Mouse (Mus musculus) liver, embryonic 16.5 days (tissue): ENCODE results near the gene Gm28778. TPM values are rescaled to one million over a fixed set of nuclear protein-coding genes. Genes with fewer than 3 reads are reported as not detected.
"Not testable (repeated sequence)": the region's sequence is repeated elsewhere in the genome, so short reads cannot be mapped to it uniquely, and the experiment has no call there.

Experiments
- ATAC-seq: fragments of 200-750 bp; cut with Nextera tagmentation; 2 replicates; pipeline ENCODE4 v1.8.0; 2017; ENCODE audit warnings: low read depth, mild to moderate bottlenecking, moderate number of reproducible peaks, moderate library complexity
- H3K27ac ChIP-seq: fragments of 300-500 bp; sonication (generic); 2 replicates; pipeline ENCODE4 v1.5.1; 2014; ENCODE audit warnings: mild to moderate bottlenecking, low read length
- H3K27me3 ChIP-seq: fragments of 300-500 bp; sonication (generic); 2 replicates; pipeline ENCODE4 v1.6.1; 2014; ENCODE audit warnings: low read depth, low read length, mixed read lengths; ENCODE audit not compliant: control insufficient read depth, insufficient read depth
- H3K36me3 ChIP-seq: fragments of 300-500 bp; sonication (generic); 2 replicates; pipeline ENCODE4 v1.6.1; 2014; ENCODE audit warnings: mild to moderate bottlenecking; ENCODE audit not compliant: control insufficient read depth, insufficient read depth
- H3K4me1 ChIP-seq: fragments of 300-500 bp; sonication (generic); 2 replicates; pipeline ENCODE4 v1.6.1; 2014; ENCODE audit warnings: low read depth, low read length, mixed read lengths; ENCODE audit not compliant: control insufficient read depth
- H3K4me2 ChIP-seq: fragments of 300-500 bp; sonication (generic); 2 replicates; pipeline ENCODE4 v1.6.1; 2014; ENCODE audit warnings: low read depth, low read length, mixed read lengths
- H3K4me3 ChIP-seq: fragments of 300-500 bp; sonication (generic); 2 replicates; pipeline ENCODE4 v1.5.1; 2014; ENCODE audit warnings: low read depth, mild to moderate bottlenecking, low read length
- H3K9ac ChIP-seq: fragments of 300-500 bp; sonication (generic); 2 replicates; pipeline ENCODE4 v1.6.1; 2014; ENCODE audit warnings: low read depth, low read length
- H3K9me3 ChIP-seq: fragments of 300-500 bp; sonication (generic); replicated peaks from 2 replicates; pipeline ENCODE4 v1.6.1; 2016; ENCODE audit warnings: low read length; ENCODE audit not compliant: control insufficient read depth
- WGBS: fragments of 180-500 bp; shearing (Covaris S2); extraction: QIAGEN DNeasy Blood & Tissue Kit; methylation state at CpG from one replicate; pipeline ENCODE4 v1.1.7; 2014; ENCODE audit not compliant: insufficient replicate concordance; 5-methylcytosine and 5-hydroxymethylcytosine counted together
- polyA plus RNA-seq: library from polyadenylated mRNA; unstranded; fragments of >200 nt; fragmentation: Nextera tagmentation; extraction: Ambion mirVana; gene quantifications from 2 replicates; pipeline ENCODE4 v1.2.1, GENCODE M21; 2015

Gm28778 gene
- polyA plus RNA-seq, 1 experiment from 2014 or later = not detected

- ATAC-seq = no peak
- Histone ChIP-seq H3K4me1 (peaks cover 3% of the 10 kb centered on the region; the same call in 1 of the 2 replicates), H3K9me3 (no peaks in the 10 kb centered on the region), H3K27ac (no peak overlapping the region), H3K27me3 (no peaks in the 10 kb centered on the region), H3K36me3 (no peaks in the 10 kb centered on the region; the same call in none of the 2 replicates), H3K9ac (no peak overlapping the region), H3K4me2 (no peak overlapping the region), H3K4me3 (no peak overlapping the region)
- 85% methylated on average over 5 of the region's 5 CpGs for WGBS
Measured at GRCm38 (mm10) chr1:53323254-53323653, 26.3 kb downstream of the Gm28778 start.

- WGBS = 87% methylated on average over 1 of the region's 1 CpGs
- H3K4me1 ChIP-seq = peaks cover 3% of the 10 kb centered on the region; the same call in 1 of the 2 replicates
- no peak overlapping the region for H3K27ac ChIP-seq
- no peak overlapping the region for H3K4me2 ChIP-seq
- ATAC-seq = no peak
- no peak overlapping the region for H3K9ac ChIP-seq
- H3K27me3 ChIP-seq = no peaks in the 10 kb centered on the region
- no peak overlapping the region for H3K4me3 ChIP-seq
- no peaks in the 10 kb centered on the region for H3K9me3 ChIP-seq
- H3K36me3 ChIP-seq = no peaks in the 10 kb centered on the region
Measured at GRCm38 (mm10) chr1:53324277-53324676, 27.4 kb downstream of the Gm28778 start.

DNA sequence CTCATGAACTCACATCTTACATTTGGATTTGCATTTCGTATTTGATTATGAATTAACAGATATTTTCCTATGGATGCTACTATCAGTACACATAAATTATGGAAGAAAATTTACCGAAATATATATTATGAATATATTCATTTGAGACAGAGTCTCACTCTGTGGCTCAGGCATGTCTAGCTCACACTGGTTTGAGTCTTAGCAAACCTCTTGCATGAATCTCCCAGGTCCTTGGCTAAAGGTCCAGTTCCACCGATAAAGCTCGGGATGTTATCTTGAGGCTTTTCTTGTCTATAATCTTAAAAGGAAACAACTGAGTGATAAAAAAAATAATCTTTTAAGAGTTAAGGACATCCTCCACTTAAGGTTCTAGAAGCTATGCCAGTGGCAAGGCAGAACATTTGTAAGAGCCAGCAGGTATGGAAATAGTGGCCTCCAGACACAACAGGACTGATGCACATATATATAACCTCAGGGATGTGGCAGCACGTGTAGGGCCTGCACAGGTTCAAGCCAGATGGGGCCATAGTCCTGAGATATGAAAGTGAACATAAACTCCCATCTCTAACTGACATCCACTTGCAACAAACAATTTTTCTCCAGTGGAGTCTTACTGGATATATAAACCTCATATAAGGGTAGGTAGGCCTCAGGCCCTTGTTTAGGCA, 28.1 kb downstream of the Gm28778 start:
- WGBS = 80% methylated on average over 5 of the region's 5 CpGs
- Histone ChIP-seq H3K4me1 (peaks cover 3% of the 10 kb centered on the region; the same call in 1 of the 2 replicates), H3K9ac (no peak overlapping the region), H3K36me3 (no peaks in the 10 kb centered on the region), H3K9me3 (no peaks in the 10 kb centered on the region), H3K27me3 (no peaks in the 10 kb centered on the region), H3K4me3 (no peak overlapping the region), H3K27ac (no peak overlapping the region), H3K4me2 (no peak overlapping the region)
- no peak for ATAC-seq

- not testable (repeated sequence) for H3K9me3 ChIP-seq, H3K4me2 ChIP-seq, H3K27me3 ChIP-seq, H3K4me3 ChIP-seq, H3K9ac ChIP-seq, H3K27ac ChIP-seq, H3K36me3 ChIP-seq
- WGBS = 30% methylated on average over 5 of the region's 5 CpGs
- peak; percentile 60 for ATAC-seq
- H3K4me1 ChIP-seq = peaks cover 11% of the 10 kb centered on the region
Measured at GRCm38 (mm10) chr1:53333527-53333926, 36.6 kb downstream of the Gm28778 start.

- Histone ChIP-seq H3K4me2 (peak overlapping the region; percentile 3; the same call in 1 of the 2 replicates), H3K27ac (peak overlapping the region; percentile 44; the same call in 1 of the 2 replicates)
- ATAC-seq = peak; percentile 78
Measured at GRCm38 (mm10) chr1:53335465-53335864, 38.6 kb downstream of the Gm28778 start.

GRCm38 (mm10) chr1:53337403-53337802, 40.5 kb downstream of the Gm28778 start:
- not testable (repeated sequence) for H3K4me3 ChIP-seq, H3K36me3 ChIP-seq, H3K4me2 ChIP-seq, H3K9me3 ChIP-seq, H3K9ac ChIP-seq, H3K27ac ChIP-seq, H3K27me3 ChIP-seq
- WGBS = 24% methylated on average over 2 of the region's 2 CpGs
- 0 out of 2 replicates have a peak, but pooled peaks have one; percentile 49 for ATAC-seq
- H3K4me1 ChIP-seq = peaks cover 11% of the 10 kb centered on the region

More at GRCm38 (mm10) chr1:53335465-53335864, 38.6 kb downstream of the Gm28778 start:
- H3K9ac ChIP-seq = no peak overlapping the region; the same call in 1 of the 2 replicates
- H3K36me3 ChIP-seq = no peaks in the 10 kb centered on the region
- H3K4me1 ChIP-seq = peaks cover 11% of the 10 kb centered on the region
- H3K27me3 ChIP-seq = no peaks in the 10 kb centered on the region
- no peak overlapping the region for H3K4me3 ChIP-seq
- H3K9me3 ChIP-seq = no peaks in the 10 kb centered on the region

- H3K9ac ChIP-seq = no peak overlapping the region
- 84% methylated on average over 2 of the region's 2 CpGs for WGBS
- peaks cover 5% of the 10 kb centered on the region for H3K36me3 ChIP-seq
- no peak overlapping the region for H3K27ac ChIP-seq
- no peak overlapping the region for H3K4me3 ChIP-seq
- no peaks in the 10 kb centered on the region for H3K9me3 ChIP-seq
- H3K27me3 ChIP-seq = no peaks in the 10 kb centered on the region
- ATAC-seq = no peak
- peaks cover 2% of the 10 kb centered on the region for H3K4me1 ChIP-seq
- H3K4me2 ChIP-seq = no peak overlapping the region
Measured at GRCm38 (mm10) chr1:53341071-53341470, 44.2 kb downstream of the Gm28778 start.

DNA sequence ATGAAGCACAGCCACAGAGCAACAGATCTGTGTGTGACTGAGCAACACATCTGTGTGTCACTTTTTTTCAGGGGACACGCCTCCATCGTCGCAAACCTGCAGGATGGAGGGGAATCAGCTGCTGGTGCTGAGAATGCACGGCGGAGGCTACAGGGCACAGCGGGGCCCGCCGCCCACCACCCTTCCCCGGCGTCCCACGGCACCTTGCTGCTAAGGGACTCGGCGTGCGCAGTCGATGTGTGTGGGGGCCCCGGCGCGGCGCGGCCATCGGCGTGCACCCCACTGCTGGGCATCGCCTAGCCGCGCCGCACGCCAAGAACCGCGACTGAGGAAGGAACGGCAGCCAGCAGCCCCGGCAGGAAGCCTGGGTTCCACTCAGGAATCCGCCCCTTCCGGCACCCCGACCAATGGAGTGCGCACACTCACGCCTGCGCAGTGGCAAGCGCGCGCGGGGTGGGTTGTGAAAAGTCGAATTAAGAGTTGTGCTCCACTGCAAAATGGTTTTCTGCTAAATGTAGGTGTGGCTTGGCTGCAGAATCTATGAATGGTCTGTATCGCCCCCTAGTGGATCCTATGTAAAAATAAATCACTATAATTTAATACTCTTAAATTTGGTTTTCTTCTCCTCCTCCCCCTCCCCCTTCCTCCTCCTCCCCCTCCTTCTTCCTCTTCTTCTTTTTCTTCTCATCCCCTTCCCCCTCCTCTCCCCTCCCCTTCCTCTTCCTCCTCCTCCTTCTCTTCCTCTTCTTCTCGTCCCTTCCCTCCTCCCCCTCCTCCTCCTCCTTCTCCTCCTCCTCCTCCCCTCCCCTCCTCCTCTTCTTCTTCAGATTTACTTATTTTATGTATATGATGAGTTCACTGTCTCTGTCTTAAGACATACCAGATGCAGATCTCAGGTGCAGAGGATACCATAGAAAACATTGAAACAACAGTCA, 55.7 kb downstream of the Gm28778 start, which contains the start of the genes Asdurf, Gm28551 and Asnsd1:
Gene Asdurf (minus strand): TSS at position 293 of the 935 bp plus-strand sequence.
Gene Gm28551 (minus strand): TSS at position 341 of the 935 bp plus-strand sequence.
Gene Asnsd1 (minus strand): TSS at position 426 of the 935 bp plus-strand sequence.
- Histone ChIP-seq H3K27me3 (no peaks in the 10 kb centered on the region), H3K9me3 (no peaks in the 10 kb centered on the region), H3K9ac (peak within 1 kb of the TSS; percentile 91), H3K36me3 (peaks cover 9% of the 10 kb centered on the region), H3K4me1 (no peaks in the 10 kb centered on the region; the same call in 1 of the 2 replicates), H3K4me3 (peak within 1 kb of the TSS; percentile 98), H3K27ac (peak within 1 kb of the TSS; percentile 92), H3K4me2 (peak within 1 kb of the TSS; percentile 70)
- ATAC-seq = peak; percentile 100
- WGBS = 0% methylated on average over 44 of the region's 44 CpGs
